Mouse (Mus musculus) left cerebral cortex, adult 18-20 months (tissue): ENCODE results near the gene Gtf3c1. TPM values are rescaled to one million over a fixed set of nuclear protein-coding genes. Genes with fewer than 3 reads are reported as not detected.

Experiments used
- DNase-seq, 2 experiments: peaks; one replicate each; pipeline ENCODE4 v3.0.0; 2021 to 2022; ENCODE audit warnings: low spot score in 2 of 2, mixed read lengths in 1 of 2
- total RNA-seq, 2 experiments: library from RNA; stranded (reverse); gene quantifications; 2 replicates each; pipeline ENCODE4 v1.2.3; 2021

The Gtf3c1 gene
- total RNA-seq, 2 experiments from 2014 or later: 97.5 to 101 TPM

DNA sequence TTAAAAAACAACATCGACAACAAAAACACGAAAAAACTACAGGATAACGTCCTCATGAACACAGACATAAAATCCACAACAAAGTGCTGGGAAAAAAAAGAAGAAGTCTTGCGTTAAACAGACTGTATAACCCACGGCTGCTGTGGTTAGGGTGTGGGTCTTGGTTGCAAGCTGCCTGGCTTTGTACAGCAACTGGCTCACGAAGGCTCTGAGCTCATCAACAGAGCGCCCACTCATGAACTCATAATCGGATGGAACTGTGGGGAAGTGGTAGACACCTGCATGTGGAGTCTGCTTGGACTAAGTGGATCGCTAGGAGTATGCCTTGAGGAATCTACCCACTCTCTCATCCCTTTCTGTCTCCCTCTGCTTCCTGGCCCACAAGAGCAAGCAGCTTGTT, 110.5 kb downstream of the Gtf3c1 start:
- DNase-seq: no peak

- no peak for DNase-seq
These were observed 111.2 kb downstream of the Gtf3c1 start for GRCm38 (mm10) chr7:125596406-125596805.

DNA sequence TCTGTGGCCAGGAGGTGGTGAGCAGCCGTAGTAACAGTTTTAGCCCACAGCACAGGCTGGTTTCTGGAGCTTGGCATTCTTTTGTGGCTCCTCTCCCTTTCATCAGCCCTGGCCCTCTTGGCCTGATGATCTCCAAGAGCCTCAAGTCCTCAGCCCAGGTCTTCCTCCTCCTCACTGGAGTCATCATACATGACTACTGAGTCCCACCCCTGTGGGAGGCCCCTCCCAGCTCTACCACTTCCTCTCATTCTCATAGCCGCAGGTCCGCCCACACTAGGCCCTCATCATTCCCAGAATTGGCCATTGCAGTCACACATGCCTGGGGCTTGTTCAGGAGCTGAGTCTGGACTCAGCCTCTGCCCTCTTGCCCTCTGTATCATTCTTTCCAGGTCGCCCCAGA, 113.7 kb downstream of the Gtf3c1 start:
- no peak for DNase-seq

Other genes with a start within 250 kb of the Gtf3c1 start
- 10 to 100 TPM; 12.1 to 13.4 TPM for gene Nsmce1, start 216.2 kb downstream of the Gtf3c1 start, total RNA-seq
- 1 to 10 TPM; 9.0 to 9.2 TPM for gene Il4ra, start 155.7 kb downstream of the Gtf3c1 start, total RNA-seq
- gene Il21r, start 104.4 kb downstream of the Gtf3c1 start, total RNA-seq: 1 to 10 TPM; 1.2 to 1.5 TPM
- gene D430042O09Rik, start 108 bp upstream of the Gtf3c1 start, total RNA-seq: 10 to 100 TPM; 29.2 to 35.2 TPM